Mouse (Mus musculus): ENCODE measurements around the gene Grsf1. TPM values are rescaled to one million over a fixed set of nuclear protein-coding genes. Genes with fewer than 3 reads are reported as not detected.

Grsf1 gene
- total RNA-seq, 2 experiments from 2014 or later, result 120 to 151 TPM

DNA sequence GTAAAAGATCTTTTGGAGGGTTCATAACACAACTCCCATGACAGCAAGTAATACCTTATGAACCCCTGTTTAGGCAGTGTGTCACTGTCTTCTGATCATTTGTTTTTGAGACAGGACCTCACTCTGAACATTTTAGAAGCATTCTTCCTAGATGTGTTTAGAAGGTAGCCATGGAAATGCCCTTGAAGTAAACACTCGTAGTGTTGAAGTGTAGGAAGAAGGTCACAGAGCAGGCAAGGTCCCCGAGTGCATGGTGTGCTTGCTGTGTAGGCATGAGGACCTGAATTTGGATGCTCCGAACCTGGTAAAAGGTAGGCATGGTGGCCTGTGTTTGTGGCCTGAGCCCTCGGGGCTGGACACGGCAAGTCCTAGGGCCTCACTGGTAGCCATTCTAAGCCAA lies 44.4 kb downstream of the Grsf1 start:
- no peak for DNase-seq

DNA sequence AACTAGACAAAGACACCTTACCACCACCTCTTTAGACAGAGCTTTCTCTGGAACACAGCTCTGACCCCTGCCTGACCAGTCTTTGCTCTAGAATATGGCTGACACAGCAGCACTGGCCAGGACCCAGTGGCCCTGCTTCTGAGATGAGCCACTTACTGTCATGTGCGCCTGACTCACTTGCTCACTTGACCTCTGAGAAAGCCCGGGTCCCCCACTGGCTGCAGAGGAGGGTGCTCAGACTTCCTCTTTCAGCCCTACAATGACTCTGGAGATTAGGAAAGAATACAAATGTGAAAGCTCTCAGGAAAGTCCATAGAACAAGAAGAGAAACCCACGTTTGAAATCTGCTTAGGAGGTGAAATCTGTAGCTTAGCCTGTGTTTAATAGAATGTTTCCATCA lies 45.1 kb downstream of the Grsf1 start:
- DNase-seq, result peak; percentile 78 to 80

GRCm38 (mm10) chr5:88629987-88630386 lies 46.0 kb downstream of the Grsf1 start:
- no peak for DNase-seq

GRCm38 (mm10) chr5:88629125-88629524 lies 46.8 kb downstream of the Grsf1 start:
- no peak for DNase-seq

GRCm38 (mm10) chr5:88627545-88627944 lies 48.4 kb downstream of the Grsf1 start:
- no peak for DNase-seq

- no peak for DNase-seq
These were observed 59.0 kb downstream of the Grsf1 start for GRCm38 (mm10) chr5:88616988-88617387.

DNA sequence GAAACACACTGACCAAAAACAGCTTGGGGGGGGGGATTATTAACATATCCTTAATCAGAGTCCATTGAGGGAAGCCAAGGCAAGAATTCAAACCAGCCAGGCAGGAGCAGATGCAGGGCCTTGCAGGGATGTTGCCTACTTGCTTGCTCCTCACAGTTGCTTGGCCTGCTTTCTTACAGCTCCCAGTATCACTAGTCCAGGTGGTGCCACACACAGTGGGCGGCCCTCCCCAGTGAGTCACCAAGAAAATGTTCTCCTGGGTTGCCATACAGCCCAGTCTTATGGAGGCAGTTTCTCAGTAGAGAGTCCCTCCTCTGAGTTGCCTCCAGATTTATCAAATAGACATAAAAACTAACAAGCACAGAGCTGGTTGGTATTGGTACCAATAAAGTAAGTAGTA lies 61.8 kb downstream of the Grsf1 start:
- no peak for DNase-seq

Other genes with a start within 250 kb of the Grsf1 start
- not detected for gene Ambn, start 220.2 kb downstream of the Grsf1 start, total RNA-seq (2021)
- not detected for gene Enam, start 188.2 kb downstream of the Grsf1 start, total RNA-seq (2021)
- under 1 TPM; 0.30 TPM for gene Jchain, start 148.3 kb downstream of the Grsf1 start, total RNA-seq (2021)
- 10 to 100 TPM; 32.5 to 34.2 TPM for gene Utp3, start 121.7 kb downstream of the Grsf1 start, total RNA-seq (2021)
- gene Rufy3, start 111.1 kb downstream of the Grsf1 start, total RNA-seq (2021), result 10 to 100 TPM; 22.2 to 30.7 TPM
- gene Mob1b, start 44.7 kb upstream of the Grsf1 start, total RNA-seq (2021), result 10 to 100 TPM; 36.9 to 46.7 TPM
- 1 to 10 TPM; 3.6 to 5.1 TPM for gene Dck, start 88.8 kb upstream of the Grsf1 start, total RNA-seq (2021)
- 10 to 100 TPM; 20.1 to 61.2 TPM for gene Slc4a4, start 210.6 kb upstream of the Grsf1 start, total RNA-seq (2021)

Data from adrenal gland, postnatal 36 days (tissue).